Mouse (Mus musculus) limb, embryonic 11.5 days (tissue): ENCODE results near the gene Ptprk. TPM values are rescaled to one million over a fixed set of nuclear protein-coding genes. Genes with fewer than 3 reads are reported as not detected.

Source experiments
- ATAC-seq: fragments of 200-750 bp; cut with Nextera tagmentation; 2 replicates; pipeline ENCODE4 v1.8.0; 2017; ENCODE audit warnings: low read depth; ENCODE audit not compliant: insufficient number of reproducible peaks, low FRiP score, low TSS enrichment
- DNase-seq: peaks from one replicate; pipeline ENCODE4 v3.0.0-alpha.2; 2015; ENCODE audit warnings: low spot score
- H3K27ac ChIP-seq: fragments of 300-500 bp; sonication (generic); replicated peaks from 2 replicates; pipeline ENCODE4 v1.5.1; 2014; ENCODE audit warnings: low read depth, mild to moderate bottlenecking, low read length
- H3K27me3 ChIP-seq: fragments of 300-500 bp; sonication (generic); 2 replicates; pipeline ENCODE4 v1.6.1; 2014; ENCODE audit warnings: mild to moderate bottlenecking, low read length, mixed read lengths; ENCODE audit not compliant: control insufficient read depth, insufficient read depth
- H3K36me3 ChIP-seq: fragments of 300-500 bp; sonication (generic); 2 replicates; pipeline ENCODE4 v1.6.1; 2014; ENCODE audit warnings: mild to moderate bottlenecking, low read length, moderate library complexity, mixed read lengths; ENCODE audit not compliant: control insufficient read depth, insufficient read depth
- H3K4me1 ChIP-seq: fragments of 300-500 bp; sonication (generic); 2 replicates; pipeline ENCODE4 v1.6.1; 2014; ENCODE audit warnings: low read length, mixed read lengths; ENCODE audit not compliant: control insufficient read depth, insufficient read depth
- H3K4me2 ChIP-seq: fragments of 300-500 bp; sonication (generic); 2 replicates; pipeline ENCODE4 v1.6.1; 2014; ENCODE audit warnings: low read depth, mild to moderate bottlenecking, moderate library complexity; ENCODE audit not compliant: severe bottlenecking
- H3K4me3 ChIP-seq: fragments of 300-500 bp; sonication (generic); 2 replicates; pipeline ENCODE4 v1.5.1; 2014; ENCODE audit warnings: low read depth, low read length
- H3K9ac ChIP-seq: fragments of 300-500 bp; sonication (generic); 2 replicates; pipeline ENCODE4 v1.6.1; 2014; ENCODE audit warnings: mild to moderate bottlenecking, low read length
- H3K9me3 ChIP-seq: fragments of 300-500 bp; sonication (generic); 2 replicates; pipeline ENCODE4 v1.6.1; 2016; ENCODE audit warnings: low read length; ENCODE audit not compliant: control insufficient read depth
- WGBS: fragments of 180-500 bp; shearing (Covaris S2); extraction: QIAGEN DNeasy Blood & Tissue Kit; methylation state at CpG from one replicate; pipeline ENCODE4 v1.1.7; 2014; 5-methylcytosine and 5-hydroxymethylcytosine counted together
- polyA plus RNA-seq: library from polyadenylated mRNA; unstranded; fragments of >200 nt; fragmentation: Nextera tagmentation; extraction: Ambion mirVana; gene quantifications from 2 replicates; pipeline ENCODE4 v1.2.1, GENCODE M21; 2014

Gene Ptprk
- polyA plus RNA-seq, 1 experiment from 2014 or later, result 38.4 TPM

DNA sequence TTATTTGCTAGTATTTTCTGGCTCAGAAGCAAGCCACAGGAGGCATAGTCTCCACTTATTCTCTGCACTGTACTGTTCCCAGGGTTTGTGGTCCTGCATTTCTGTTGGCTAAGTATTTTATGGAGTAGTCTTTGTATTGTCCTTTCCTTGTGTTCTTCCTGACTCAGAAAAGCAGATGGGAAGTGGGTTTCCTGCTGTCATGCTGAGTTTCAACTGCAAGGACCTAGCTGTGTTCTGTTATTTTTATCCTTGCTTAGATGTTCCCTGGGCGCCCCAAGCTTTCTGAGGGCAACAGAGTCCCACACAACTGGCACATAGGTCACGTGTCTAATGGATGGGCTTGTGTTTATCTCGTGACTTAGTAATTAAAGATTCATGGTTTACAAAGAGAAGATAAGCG, 104.3 kb downstream of the Ptprk start:
- DNase-seq (no peak), ATAC-seq (no peak)
- Histone ChIP-seq H3K27me3 (no peaks in the 10 kb centered on the region), H3K27ac (no peak overlapping the region), H3K9me3 (no peaks in the 10 kb centered on the region), H3K9ac (no peak overlapping the region), H3K4me2 (no peak overlapping the region), H3K4me3 (no peak overlapping the region), H3K36me3 (no peaks in the 10 kb centered on the region), H3K4me1 (0 out of 2 replicates have a peak, but pooled peaks cover 3% of the 10 kb centered on the region)
- 76% methylated on average over 4 of the region's 4 CpGs for WGBS

- 89% methylated on average over 3 of the region's 3 CpGs for WGBS
- no peaks in the 10 kb centered on the region for H3K9me3 ChIP-seq
- no peak for DNase-seq
- ATAC-seq, result no peak
- H3K4me3 ChIP-seq, result no peak overlapping the region
- no peaks in the 10 kb centered on the region for H3K27me3 ChIP-seq
- H3K36me3 ChIP-seq, result no peaks in the 10 kb centered on the region
- H3K4me1 ChIP-seq, result 0 out of 2 replicates have a peak, but pooled peaks cover 3% of the 10 kb centered on the region
- no peak overlapping the region for H3K4me2 ChIP-seq
- no peak overlapping the region for H3K27ac ChIP-seq
- H3K9ac ChIP-seq, result no peak overlapping the region
Measured at GRCm38 (mm10) chr10:28182081-28182480, 107.5 kb downstream of the Ptprk start.

- Histone ChIP-seq H3K4me2 (no peak overlapping the region), H3K4me3 (no peak overlapping the region), H3K36me3 (no peaks in the 10 kb centered on the region), H3K4me1 (no peaks in the 10 kb centered on the region), H3K9me3 (no peaks in the 10 kb centered on the region), H3K9ac (no peak overlapping the region), H3K27ac (no peak overlapping the region), H3K27me3 (no peaks in the 10 kb centered on the region)
- WGBS, result 62% methylated on average over 6 of the region's 6 CpGs
- ATAC-seq, result no peak
- no peak for DNase-seq
Measured at GRCm38 (mm10) chr10:28184675-28185074, 110.1 kb downstream of the Ptprk start.

GRCm38 (mm10) chr10:28185326-28185725, 110.7 kb downstream of the Ptprk start:
- ATAC-seq (no peak), DNase-seq (no peak)
- H3K9ac ChIP-seq, result no peak overlapping the region
- H3K36me3 ChIP-seq, result no peaks in the 10 kb centered on the region
- H3K9me3 ChIP-seq, result no peaks in the 10 kb centered on the region
- no peak overlapping the region for H3K27ac ChIP-seq
- no peaks in the 10 kb centered on the region for H3K27me3 ChIP-seq
- no peak overlapping the region for H3K4me2 ChIP-seq
- no peak overlapping the region for H3K4me3 ChIP-seq
- no peaks in the 10 kb centered on the region for H3K4me1 ChIP-seq
- WGBS, result 49% methylated on average over 4 of the region's 4 CpGs

GRCm38 (mm10) chr10:28186018-28186800, 111.6 kb downstream of the Ptprk start:
- Histone ChIP-seq H3K4me3 (no peak overlapping the region), H3K4me2 (no peak overlapping the region), H3K4me1 (no peaks in the 10 kb centered on the region), H3K27ac (no peak overlapping the region), H3K27me3 (no peaks in the 10 kb centered on the region), H3K9ac (no peak overlapping the region), H3K36me3 (no peaks in the 10 kb centered on the region), H3K9me3 (no peaks in the 10 kb centered on the region)
- ATAC-seq (no peak), DNase-seq (no peak)
- 44% methylated on average over 4 of the region's 4 CpGs for WGBS

DNA sequence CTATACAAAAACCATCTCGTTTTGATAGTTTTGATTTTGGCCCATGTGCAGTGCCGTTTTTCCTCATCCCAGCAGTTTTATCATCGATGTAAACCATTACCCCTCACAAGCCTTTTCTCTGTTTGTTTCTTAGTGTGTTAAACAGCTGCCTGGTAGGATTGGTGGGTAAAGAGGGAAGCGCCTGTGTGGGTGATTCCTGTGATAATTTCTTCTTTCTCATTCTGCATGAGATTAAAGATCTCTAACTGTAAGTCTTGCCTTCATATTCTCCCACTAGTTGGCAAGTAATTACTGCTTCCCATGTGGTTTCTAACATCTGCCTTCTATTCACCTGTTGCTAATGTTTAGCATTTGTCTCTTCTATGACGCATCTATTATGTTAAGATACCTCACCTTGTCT, 116.8 kb downstream of the Ptprk start:
- H3K4me1 ChIP-seq, result no peaks in the 10 kb centered on the region
- no peak overlapping the region for H3K4me3 ChIP-seq
- no peak overlapping the region for H3K4me2 ChIP-seq
- no peaks in the 10 kb centered on the region for H3K9me3 ChIP-seq
- no peaks in the 10 kb centered on the region for H3K36me3 ChIP-seq
- no peak overlapping the region for H3K27ac ChIP-seq
- 92% methylated on average over 5 of the region's 5 CpGs for WGBS
- DNase-seq, result no peak
- H3K27me3 ChIP-seq, result no peaks in the 10 kb centered on the region
- no peak overlapping the region for H3K9ac ChIP-seq
- no peak for ATAC-seq

- 90% methylated on average over 5 of the region's 5 CpGs for WGBS
- H3K4me2 ChIP-seq, result no peak overlapping the region
- H3K27me3 ChIP-seq, result no peaks in the 10 kb centered on the region
- ATAC-seq, result no peak
- no peak overlapping the region for H3K27ac ChIP-seq
- no peaks in the 10 kb centered on the region for H3K9me3 ChIP-seq
- DNase-seq, result no peak
- no peak overlapping the region for H3K4me3 ChIP-seq
- no peak overlapping the region for H3K9ac ChIP-seq
- no peaks in the 10 kb centered on the region for H3K36me3 ChIP-seq
- no peaks in the 10 kb centered on the region for H3K4me1 ChIP-seq
Measured at GRCm38 (mm10) chr10:28193630-28194029, 119.0 kb downstream of the Ptprk start.

DNA sequence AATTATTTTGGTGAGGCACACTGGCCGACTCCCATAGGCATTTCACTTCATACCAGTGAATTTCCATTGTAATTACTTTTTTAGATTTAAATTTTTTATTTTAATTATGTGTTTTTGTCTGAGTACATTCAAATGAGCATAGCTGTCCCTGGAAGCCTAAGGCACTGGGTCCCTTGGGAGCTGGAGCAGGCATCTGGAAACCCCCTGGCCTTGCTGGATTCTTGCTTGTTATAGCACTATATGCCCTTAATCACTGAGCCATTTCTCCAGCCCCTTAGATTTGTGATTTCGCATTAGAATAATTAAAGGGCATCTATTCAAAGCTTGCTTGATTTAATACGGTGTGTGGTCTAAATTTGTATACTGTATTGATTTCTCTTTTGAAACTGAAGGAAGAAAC, 126.0 kb downstream of the Ptprk start:
- no peak for DNase-seq
- H3K27ac ChIP-seq, result no peak overlapping the region
- WGBS, result 94% methylated on average over 3 of the region's 3 CpGs
- H3K4me1 ChIP-seq, result no peaks in the 10 kb centered on the region
- no peaks in the 10 kb centered on the region for H3K9me3 ChIP-seq
- ATAC-seq, result no peak
- H3K36me3 ChIP-seq, result no peaks in the 10 kb centered on the region
- H3K4me3 ChIP-seq, result no peak overlapping the region
- no peak overlapping the region for H3K4me2 ChIP-seq
- no peak overlapping the region for H3K9ac ChIP-seq
- H3K27me3 ChIP-seq, result no peaks in the 10 kb centered on the region

DNA sequence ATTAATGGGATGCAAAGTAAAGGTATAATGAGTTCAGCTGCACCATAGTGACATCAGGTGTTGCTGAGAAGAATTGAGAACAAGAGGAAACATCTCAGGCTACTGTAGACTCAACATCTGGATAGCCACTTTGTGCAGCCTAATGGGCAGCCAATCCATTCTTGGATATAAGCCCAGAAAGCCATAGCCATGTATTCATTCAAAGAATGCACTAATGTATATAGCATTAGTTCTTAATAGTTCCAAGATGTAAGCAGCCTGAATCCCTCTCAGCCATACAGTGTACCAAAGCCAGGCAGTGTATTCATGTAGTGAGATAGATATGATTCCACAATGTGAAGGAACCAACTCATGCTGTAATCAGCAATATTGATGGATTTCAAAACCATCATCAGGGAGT, 134.8 kb downstream of the Ptprk start:
- ATAC-seq (no peak), DNase-seq (no peak)
- H3K36me3 ChIP-seq, result no peaks in the 10 kb centered on the region
- H3K27ac ChIP-seq, result no peak overlapping the region
- no peak overlapping the region for H3K4me3 ChIP-seq
- H3K4me2 ChIP-seq, result no peak overlapping the region
- H3K27me3 ChIP-seq, result no peaks in the 10 kb centered on the region
- H3K9ac ChIP-seq, result no peak overlapping the region
- no peaks in the 10 kb centered on the region for H3K9me3 ChIP-seq
- H3K4me1 ChIP-seq, result no peaks in the 10 kb centered on the region
